Mouse (Mus musculus) bone marrow, adult 2 months (tissue): ENCODE measurements at regions not wholly inside any gene's neighbourhood (a gene's known extent, or its start where the extent isn't known, plus 50 kb on each side); places are given as distances from the start of the nearest gene placed in this dataset.

ENCODE experiments used
- H3K27ac ChIP-seq: fragments of 200-500 bp; 2 replicates; pipeline ENCODE4 v1.5.1; 2012; ENCODE audit warnings: low read depth, mild to moderate bottlenecking, control low read depth, inconsistent platforms, low read length; ENCODE audit not compliant: control insufficient read depth, poor library complexity, insufficient read depth
- H3K4me1 ChIP-seq: fragments of 200-500 bp; 2 replicates; pipeline ENCODE4 v1.6.1; 2011; ENCODE audit warnings: low read length; ENCODE audit not compliant: control insufficient read depth, insufficient read depth
- H3K4me3 ChIP-seq: fragments of 200-500 bp; replicated peaks from 2 replicates; pipeline ENCODE3; 2011; ENCODE audit warnings: mild to moderate bottlenecking, low read depth, low read length, control low read depth; ENCODE audit not compliant: control insufficient read depth
- CTCF ChIP-seq: fragments of 200-500 bp; IDR thresholded peaks from 2 replicates; pipeline ENCODE4 v1.5.1; 2011; ENCODE audit warnings: low read length, control low read depth; ENCODE audit not compliant: control insufficient read depth, insufficient read depth
- POLR2A ChIP-seq: fragments of 200-500 bp; IDR thresholded peaks from 2 replicates; pipeline ENCODE4 v1.6.1; 2011; ENCODE audit warnings: low read depth, mild to moderate bottlenecking, control low read depth, low read length, borderline replicate concordance; ENCODE audit not compliant: control insufficient read depth
- WGBS: fragments of 180-500 bp; shearing (Covaris S2); methylation state at CpG from one replicate; pipeline ENCODE4 v1.1.7; 2018; 5-methylcytosine and 5-hydroxymethylcytosine counted together

DNA sequence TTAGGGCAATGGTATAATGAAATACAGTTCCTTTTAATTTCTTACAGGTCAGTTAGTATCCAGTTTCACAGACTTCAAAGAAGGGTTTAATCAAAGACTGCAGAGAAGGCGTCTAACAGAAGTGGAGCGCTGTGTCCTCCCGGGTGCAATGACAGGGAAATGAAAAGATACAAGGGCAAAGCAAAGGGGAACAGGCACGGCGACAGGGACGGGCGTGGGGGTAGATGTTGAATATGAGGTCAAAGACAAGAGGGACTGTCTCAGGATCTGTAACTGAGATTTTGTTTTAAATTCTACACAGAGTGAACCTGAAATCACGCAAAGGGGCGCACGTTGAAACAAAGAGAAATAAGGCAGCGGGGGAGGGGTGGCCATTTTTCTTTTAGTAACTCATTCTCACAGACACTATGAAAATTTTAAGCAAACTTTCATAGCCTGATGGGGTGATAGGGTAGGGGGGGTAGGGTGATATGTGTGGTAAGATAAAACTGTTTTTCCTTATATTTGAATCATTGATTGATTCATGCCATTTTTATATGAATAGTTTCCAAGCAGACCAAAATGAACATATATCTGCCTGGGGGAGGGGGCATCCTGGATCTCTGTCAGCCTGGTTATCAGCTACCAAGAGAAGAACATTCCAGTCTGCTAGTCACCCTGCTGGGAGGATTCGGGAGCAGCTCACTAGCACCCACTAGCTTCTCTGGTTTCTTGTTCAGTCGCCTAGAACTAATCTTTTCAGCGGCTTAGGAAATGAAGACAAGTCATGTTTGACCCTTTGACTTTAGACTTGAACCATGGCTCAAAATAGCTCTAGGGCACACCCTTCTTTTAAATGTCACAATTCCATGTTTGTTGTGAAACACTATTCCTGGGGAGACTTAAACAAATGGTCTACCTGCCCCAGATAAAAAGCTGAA is 139.1 kb upstream of the Map3k7 start:
- WGBS, result 25% methylated on average over 14 of the region's 14 CpGs
- peak overlapping the region; percentile 2 for H3K4me3 ChIP-seq

DNA sequence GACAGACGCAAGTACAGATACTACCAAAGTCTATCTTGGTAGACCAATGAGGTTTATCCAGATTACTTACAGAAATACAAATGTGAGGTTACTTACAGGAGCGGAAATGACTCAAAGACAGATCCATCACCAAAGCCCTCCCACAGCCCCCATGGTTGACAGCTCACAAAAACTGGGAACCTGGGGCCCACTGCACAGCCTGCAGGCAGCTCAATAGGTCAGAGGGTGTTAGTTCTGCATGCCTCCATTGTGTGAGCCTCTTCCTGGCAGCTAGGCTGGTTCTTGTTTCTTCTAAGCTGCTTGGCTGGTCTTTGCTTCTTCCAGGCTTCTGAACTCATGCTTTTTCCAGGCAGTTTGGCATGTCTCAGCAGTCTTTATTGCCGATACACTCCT is 138.5 kb upstream of the Map3k7 start:
- no peak overlapping the region for H3K27ac ChIP-seq
- H3K4me1 ChIP-seq, result no peaks in the 10 kb centered on the region
- WGBS, result 75% methylated on average over 3 of the region's 3 CpGs
- H3K4me3 ChIP-seq, result no peak overlapping the region
- TF ChIP-seq CTCF (no peak), POLR2A (no peak)

More for the DNA sequence above, 139.1 kb upstream of the Map3k7 start:
- no peaks in the 10 kb centered on the region for H3K4me1 ChIP-seq
- H3K27ac ChIP-seq, result no peak overlapping the region
- TF ChIP-seq POLR2A (no peak), CTCF (no peak)

DNA sequence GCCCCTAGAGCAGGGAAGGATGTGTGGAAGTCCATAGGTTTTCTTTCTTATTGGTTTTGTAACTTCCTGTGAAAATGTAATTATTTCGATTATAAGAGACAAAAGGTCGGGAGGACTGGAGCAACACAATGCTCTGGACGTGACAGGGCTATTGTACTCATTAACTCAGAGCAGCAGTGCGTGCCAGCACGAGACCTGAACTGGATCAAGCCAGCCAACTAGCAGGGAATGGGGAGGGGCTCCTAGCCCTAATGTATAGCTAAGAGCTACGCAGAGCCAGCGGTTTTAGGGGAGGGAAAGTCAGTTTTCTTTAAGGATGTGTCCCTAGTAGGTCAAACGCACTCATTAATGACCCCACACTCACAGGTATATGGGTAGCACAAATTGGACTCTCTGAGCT is 137.2 kb upstream of the Map3k7 start:
- no peak overlapping the region for H3K27ac ChIP-seq
- TF ChIP-seq POLR2A, result no peak
- no peak overlapping the region for H3K4me3 ChIP-seq
- H3K4me1 ChIP-seq, result no peaks in the 10 kb centered on the region
- WGBS, result 86% methylated on average over 8 of the region's 8 CpGs

- 53% methylated on average over 7 of the region's 7 CpGs for WGBS
- no peak overlapping the region for H3K27ac ChIP-seq
- H3K4me1 ChIP-seq, result no peaks in the 10 kb centered on the region
- TF ChIP-seq POLR2A (no peak), CTCF (peak; percentile 37; the same call in 1 of the 2 replicates)
- no peak overlapping the region for H3K4me3 ChIP-seq
These were observed 136.6 kb upstream of the Map3k7 start for GRCm38 (mm10) chr4:31827266-31827665.

DNA sequence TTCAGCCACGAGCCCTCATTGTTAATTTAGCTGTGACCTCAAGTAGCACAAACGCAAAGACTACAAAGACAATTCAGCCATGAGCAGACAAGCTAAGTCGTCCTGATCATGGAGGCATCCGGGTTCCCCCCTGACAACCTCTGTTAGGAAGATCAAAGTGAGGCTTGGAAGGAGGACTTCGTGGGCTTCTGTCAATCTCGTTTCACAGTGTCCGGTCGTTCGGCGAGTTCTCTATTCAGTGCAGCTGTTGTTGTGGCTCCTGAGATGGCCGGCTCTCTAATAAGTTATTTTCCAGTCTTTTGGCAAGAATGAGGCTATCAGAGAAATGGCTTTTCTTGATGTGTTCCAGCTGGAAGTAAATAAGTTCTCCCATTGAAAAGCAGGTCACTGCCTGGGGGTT is 133.7 kb upstream of the Map3k7 start:
- Histone ChIP-seq H3K4me3 (no peak overlapping the region), H3K4me1 (no peaks in the 10 kb centered on the region), H3K27ac (no peak overlapping the region)
- TF ChIP-seq POLR2A (no peak), CTCF (no peak)
- 84% methylated on average over 11 of the region's 11 CpGs for WGBS

DNA sequence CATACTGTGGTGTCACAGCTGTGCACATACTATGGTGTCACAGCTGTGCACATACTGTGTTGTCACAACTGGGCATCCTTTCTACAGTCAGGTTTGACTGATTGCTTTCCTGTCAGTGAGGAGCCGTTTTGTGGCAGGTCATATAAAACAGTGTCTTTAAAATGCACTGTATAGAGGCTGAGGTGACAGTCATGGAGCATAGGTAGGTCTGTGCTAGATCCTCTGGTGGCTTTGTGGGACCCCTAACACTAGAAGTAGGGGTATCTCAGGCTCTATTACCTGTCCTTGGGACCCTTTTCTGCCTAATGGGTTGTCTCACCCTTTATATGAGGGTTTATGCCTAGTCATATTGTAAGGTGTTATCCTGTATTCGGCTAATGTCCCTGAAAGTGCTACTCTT is 132.4 kb upstream of the Map3k7 start:
- Histone ChIP-seq H3K4me3 (no peak overlapping the region), H3K4me1 (no peaks in the 10 kb centered on the region), H3K27ac (no peak overlapping the region)
- TF ChIP-seq CTCF, result no peak
- no peak for TF ChIP-seq POLR2A
- WGBS, result 84% methylated on average over 2 of the region's 2 CpGs

DNA sequence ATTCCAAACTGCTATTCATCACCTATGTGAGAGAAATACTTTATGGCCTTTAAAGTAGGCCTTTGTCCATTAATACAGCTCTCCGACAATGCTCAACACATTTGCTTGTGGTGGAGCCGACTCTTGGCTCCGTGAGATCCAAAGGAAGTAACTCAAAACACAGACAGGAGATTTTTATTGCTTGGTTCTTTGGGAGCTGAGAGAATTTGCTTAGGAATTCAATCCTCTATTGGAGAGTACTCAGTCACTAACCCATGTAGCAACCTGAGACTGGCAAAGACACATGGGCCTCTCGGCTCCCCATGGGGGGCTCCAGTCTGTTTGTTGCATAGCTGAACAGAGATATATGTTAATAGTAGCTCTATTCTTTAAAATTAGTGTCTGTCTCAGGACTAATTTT is 130.1 kb upstream of the Map3k7 start:
- no peak overlapping the region for H3K27ac ChIP-seq
- H3K4me3 ChIP-seq, result no peak overlapping the region
- WGBS, result 91% methylated on average over 4 of the region's 4 CpGs
- H3K4me1 ChIP-seq, result no peaks in the 10 kb centered on the region
- TF ChIP-seq POLR2A (no peak), CTCF (no peak)

DNA sequence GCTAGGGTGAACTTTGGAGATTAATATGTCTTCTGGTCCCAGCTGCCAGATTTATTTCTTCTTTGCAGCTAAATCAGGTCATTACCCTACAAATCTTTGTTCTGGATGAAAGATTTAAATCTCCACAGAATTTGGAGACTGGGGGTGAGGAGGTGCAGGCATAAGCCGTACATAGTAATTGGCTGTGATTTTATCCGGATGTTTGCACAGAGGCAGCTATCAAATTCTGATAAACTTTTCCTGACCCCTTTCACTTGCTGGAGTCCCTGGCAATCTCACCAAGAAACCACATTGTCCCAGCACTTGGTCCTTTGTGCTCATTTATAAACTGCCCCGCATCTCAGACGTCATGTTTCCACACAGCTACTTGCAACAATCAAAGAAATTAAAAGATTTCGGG is 128.8 kb upstream of the Map3k7 start:
- Histone ChIP-seq H3K4me3 (no peak overlapping the region), H3K4me1 (no peaks in the 10 kb centered on the region), H3K27ac (no peak overlapping the region)
- TF ChIP-seq POLR2A (no peak), CTCF (no peak)
- 69% methylated on average over 5 of the region's 5 CpGs for WGBS
